Mouse (Mus musculus) heart, embryonic 14.5 days (tissue): Measurements from ENCODE around the gene Slfn9. TPM values are rescaled to one million over a fixed set of nuclear protein-coding genes. Genes with fewer than 3 reads are reported as not detected.

Experiments used
- ATAC-seq: fragments of 200-750 bp; cut with Nextera tagmentation; 2 replicates; pipeline ENCODE4 v1.8.0; 2017; ENCODE audit warnings: low read depth, moderate TSS enrichment; ENCODE audit not compliant: insufficient number of reproducible peaks, insufficient read depth, low FRiP score
- H3K27ac ChIP-seq, 2 experiments: fragments of 200-500 bp in 1 of 2; fragments of 300-500 bp in 1 of 2; sonication (generic) in 1 of 2; replicated peaks in 1 of 2; 2 replicates each; pipeline ENCODE4 v1.5.1; 2012 to 2014; ENCODE audit warnings: low read depth in 2 of 2, low read length in 2 of 2, control low read depth in 1 of 2, mild to moderate bottlenecking in 1 of 2, mixed read lengths in 1 of 2; ENCODE audit not compliant: control insufficient read depth in 1 of 2, insufficient read depth in 1 of 2
- H3K27me3 ChIP-seq: fragments of 300-500 bp; sonication (generic); 2 replicates; pipeline ENCODE4 v1.6.1; 2014; ENCODE audit warnings: mild to moderate bottlenecking, low read length, control low read depth; ENCODE audit not compliant: control insufficient read depth, insufficient read depth
- H3K36me3 ChIP-seq: fragments of 300-500 bp; sonication (generic); 2 replicates; pipeline ENCODE4 v1.6.1; 2014; ENCODE audit warnings: mild to moderate bottlenecking, control low read depth, low read length, mixed read lengths; ENCODE audit not compliant: control insufficient read depth, insufficient read depth
- H3K4me1 ChIP-seq, 2 experiments: fragments of 200-500 bp in 1 of 2; fragments of 300-500 bp in 1 of 2; sonication (generic) in 1 of 2; 2 replicates each; pipeline ENCODE4 v1.6.1; 2012 to 2014; ENCODE audit warnings: low read length in 2 of 2, control low read depth in 1 of 2, mixed read lengths in 1 of 2; ENCODE audit not compliant: control insufficient read depth in 2 of 2, insufficient read depth in 2 of 2
- H3K4me2 ChIP-seq: fragments of 300-500 bp; sonication (generic); 2 replicates; pipeline ENCODE4 v1.6.1; 2014; ENCODE audit warnings: mild to moderate bottlenecking, low read length
- H3K4me3 ChIP-seq, 2 experiments: fragments of 200-500 bp in 1 of 2; fragments of 300-500 bp in 1 of 2; sonication (generic) in 1 of 2; 2 replicates each; pipeline ENCODE4 v1.5.1; 2012 to 2014; ENCODE audit warnings: low read length in 2 of 2, mild to moderate bottlenecking in 2 of 2, control low read depth in 1 of 2, low read depth in 1 of 2, moderate library complexity in 1 of 2; ENCODE audit not compliant: control insufficient read depth in 1 of 2, insufficient read depth in 1 of 2
- H3K9ac ChIP-seq: fragments of 300-500 bp; sonication (generic); 2 replicates; pipeline ENCODE4 v1.6.1; 2014; ENCODE audit warnings: mild to moderate bottlenecking, low read length
- H3K9me3 ChIP-seq: fragments of 300-500 bp; sonication (generic); 2 replicates; pipeline ENCODE4 v1.6.1; 2016; ENCODE audit warnings: low read length, control low read depth; ENCODE audit not compliant: control insufficient read depth
- WGBS: fragments of 180-500 bp; shearing (Covaris S2); extraction: QIAGEN DNeasy Blood & Tissue Kit; methylation state at CpG from one replicate; pipeline ENCODE4 v1.1.7; 2014; 5-methylcytosine and 5-hydroxymethylcytosine counted together
- polyA plus RNA-seq: library from polyadenylated mRNA; unstranded; fragments of >200 nt; fragmentation: Nextera tagmentation; extraction: Ambion mirVana; gene quantifications from 2 replicates; pipeline ENCODE4 v1.2.1, GENCODE M21; 2014

The Slfn9 gene
- polyA plus RNA-seq, 1 experiment from 2014 or later = 12.4 TPM

- H3K4me3 ChIP-seq = no peak overlapping the region
- 62% methylated on average over 10 of the region's 10 CpGs for WGBS
- ATAC-seq = no peak
These were observed 34.7 kb downstream of the Slfn9 start for GRCm38 (mm10) chr11:82956925-82957324.

DNA sequence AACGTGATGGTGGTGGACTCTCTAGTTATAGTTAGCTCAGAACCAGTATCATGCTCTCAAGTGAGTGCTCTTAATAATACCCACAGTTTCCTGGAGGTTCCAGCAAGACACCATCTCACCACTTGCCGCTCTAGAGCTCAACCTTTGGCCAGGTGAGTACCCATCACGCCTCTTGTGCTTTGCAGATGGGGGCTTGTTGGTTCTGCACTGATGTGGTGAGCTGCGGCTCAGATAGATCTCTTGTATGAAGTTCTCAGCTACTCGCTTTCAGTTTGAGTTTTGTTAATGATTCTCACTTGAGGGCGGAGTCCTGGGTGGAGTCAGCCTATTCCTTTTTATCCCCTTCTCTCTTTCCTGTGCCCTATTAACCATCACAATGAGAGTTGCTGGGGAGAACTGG is 37.0 kb downstream of the Slfn9 start:
- H3K4me2 ChIP-seq = no peak overlapping the region
- H3K4me1 ChIP-seq = peaks cover 11 to 19% of the 10 kb centered on the region in 2 experiments
- 74% methylated on average over 6 of the region's 6 CpGs for WGBS
- H3K9me3 ChIP-seq = no peaks in the 10 kb centered on the region
- H3K27ac ChIP-seq = no peak overlapping the region
- no peak overlapping the region for H3K4me3 ChIP-seq
- peaks cover 8% of the 10 kb centered on the region for H3K27me3 ChIP-seq
- no peaks in the 10 kb centered on the region for H3K36me3 ChIP-seq
- H3K9ac ChIP-seq = no peak overlapping the region
- no peak for ATAC-seq

More at GRCm38 (mm10) chr11:82956925-82957324, 34.7 kb downstream of the Slfn9 start:
- H3K27me3 ChIP-seq = no peaks in the 10 kb centered on the region; the same call in 1 of the 2 replicates
- H3K9me3 ChIP-seq = no peaks in the 10 kb centered on the region
- H3K9ac ChIP-seq = no peak overlapping the region
- H3K27ac ChIP-seq = no peak overlapping the region
- peaks cover 4 to 5% of the 10 kb centered on the region in 2 experiments for H3K4me1 ChIP-seq
- no peak overlapping the region for H3K4me2 ChIP-seq
- no peaks in the 10 kb centered on the region for H3K36me3 ChIP-seq

DNA sequence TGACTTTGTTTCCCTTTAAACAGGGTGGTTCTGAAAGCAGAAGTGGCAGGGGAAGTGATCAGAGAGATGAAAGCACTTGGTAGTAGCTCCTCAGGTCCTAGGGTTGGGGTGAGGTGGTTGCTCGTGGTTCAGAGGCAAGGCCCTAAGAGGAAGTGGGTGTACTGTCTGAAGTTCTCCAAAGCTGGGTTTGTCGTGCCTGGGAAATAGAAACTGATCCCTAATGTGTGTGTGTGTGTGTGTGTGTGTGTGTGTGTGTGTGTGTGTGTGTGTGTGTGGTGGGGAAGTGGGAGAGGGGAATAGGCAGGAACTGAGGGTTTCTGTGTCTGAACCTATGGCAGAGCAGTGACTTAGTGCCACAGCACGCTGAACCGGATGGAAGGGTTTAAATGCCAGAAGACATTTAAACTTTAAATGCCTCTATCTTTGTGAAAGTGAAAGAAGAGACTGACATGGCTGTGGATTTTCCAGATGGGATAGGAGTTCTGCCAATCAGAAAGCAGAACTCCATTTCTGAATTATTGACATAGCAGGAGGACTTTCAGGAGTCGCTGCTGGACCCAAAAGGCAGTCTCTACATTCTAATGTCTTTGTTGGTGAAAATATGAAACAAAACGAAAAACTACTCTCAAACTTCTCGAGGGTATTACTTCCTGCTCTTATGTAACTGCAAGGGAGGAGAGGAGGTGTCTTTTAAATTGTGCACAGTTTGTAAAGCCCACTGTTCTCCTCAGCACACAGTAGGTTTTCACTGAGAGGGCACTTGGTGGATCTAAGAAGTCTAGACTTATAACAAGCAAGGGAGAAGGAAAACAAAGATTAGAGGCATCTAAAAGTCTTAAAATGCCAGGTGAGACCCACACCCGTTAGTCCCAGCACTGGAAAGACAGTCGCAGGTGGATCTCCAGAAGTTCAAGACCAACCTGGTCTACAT is 38.8 kb downstream of the Slfn9 start:
- Histone ChIP-seq H3K9me3 (no peaks in the 10 kb centered on the region), H3K4me2 (peak overlapping the region; percentile 71), H3K27ac (peak overlapping the region; percentile 14 to 38; a peak in 3 of 4 replicates), H3K4me1 (peaks cover 11 to 19% of the 10 kb centered on the region in 2 experiments), H3K4me3 (peak overlapping the region; percentile 39 to 40), H3K36me3 (no peaks in the 10 kb centered on the region), H3K27me3 (peaks cover 8% of the 10 kb centered on the region), H3K9ac (peak overlapping the region; percentile 62; the same call in 1 of the 2 replicates)
- 55% methylated on average over 9 of the region's 9 CpGs for WGBS
- no peak for ATAC-seq

- no peak for ATAC-seq
- peak overlapping the region; percentile 71 for H3K4me2 ChIP-seq
- peak overlapping the region; percentile 62 for H3K9ac ChIP-seq
- peaks cover 8% of the 10 kb centered on the region for H3K27me3 ChIP-seq
- 3% methylated on average over 28 of the region's 28 CpGs for WGBS
- H3K27ac ChIP-seq = peak overlapping the region; percentile 38 to 64
- peaks cover 11 to 19% of the 10 kb centered on the region in 2 experiments for H3K4me1 ChIP-seq
- peak overlapping the region; percentile 39 to 40 for H3K4me3 ChIP-seq
- no peaks in the 10 kb centered on the region for H3K9me3 ChIP-seq
- H3K36me3 ChIP-seq = no peaks in the 10 kb centered on the region
These were observed 39.6 kb downstream of the Slfn9 start for GRCm38 (mm10) chr11:82951865-82952611.

DNA sequence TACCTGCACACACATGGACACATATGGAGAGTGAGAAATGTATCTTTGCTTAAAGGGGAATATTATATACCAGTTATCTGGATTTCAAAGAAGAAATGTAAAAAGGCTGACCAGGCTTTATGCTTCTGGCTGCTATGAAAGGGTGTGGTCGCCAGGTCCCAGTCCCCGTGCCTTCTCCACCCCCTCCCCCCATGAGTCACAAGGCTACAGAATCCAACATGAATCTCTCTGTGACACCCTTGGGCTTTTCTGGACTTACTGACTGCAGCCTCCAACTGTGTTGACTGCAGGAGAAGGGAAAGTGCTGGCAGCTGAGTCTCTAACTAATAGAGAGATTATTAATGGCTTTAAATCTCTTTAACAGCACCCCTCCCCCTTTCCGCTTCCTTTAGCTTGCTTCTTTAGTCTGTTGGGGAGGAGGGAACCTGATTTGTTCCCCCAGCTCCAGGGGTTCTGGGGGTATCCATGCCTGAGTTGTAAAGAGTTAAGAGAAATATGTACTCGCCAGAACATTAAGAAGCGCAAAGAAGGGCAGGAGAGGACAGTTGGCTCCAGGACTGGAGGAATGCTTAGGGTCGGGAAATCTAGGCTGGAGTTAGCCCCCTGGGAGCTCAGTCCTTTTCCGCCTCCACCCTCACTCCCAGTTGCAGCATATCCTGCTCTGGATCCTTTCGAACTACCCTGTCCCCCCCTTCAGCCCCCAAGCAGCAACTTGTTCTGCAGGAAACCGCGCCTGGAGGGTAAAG is 40.7 kb downstream of the Slfn9 start, which contains the start of gene Slfn5:
Slfn5 (plus strand) TSS at position 614 of the 746 bp plus-strand sequence.
- Histone ChIP-seq H3K4me1 (peaks cover 11 to 19% of the 10 kb centered on the region in 2 experiments), H3K9me3 (no peaks in the 10 kb centered on the region), H3K27ac (peak within 1 kb of the TSS; percentile 64 to 69; a peak in 3 of 4 replicates), H3K36me3 (no peaks in the 10 kb centered on the region), H3K4me3 (peak within 1 kb of the TSS; percentile 39 to 40), H3K27me3 (peaks cover 8% of the 10 kb centered on the region), H3K9ac (peak within 1 kb of the TSS; percentile 62), H3K4me2 (peak within 1 kb of the TSS; percentile 71)
- ATAC-seq = peak; percentile 56
- 7% methylated on average over 10 of the region's 10 CpGs for WGBS

GRCm38 (mm10) chr11:82949036-82949435 is 42.6 kb downstream of the Slfn9 start:
- Histone ChIP-seq H3K27me3 (peaks cover 8% of the 10 kb centered on the region), H3K4me3 (no peak overlapping the region), H3K9ac (no peak overlapping the region), H3K27ac (no peak overlapping the region), H3K36me3 (no peaks in the 10 kb centered on the region), H3K9me3 (no peaks in the 10 kb centered on the region), H3K4me1 (peaks cover 14 to 26% of the 10 kb centered on the region in 2 experiments), H3K4me2 (no peak overlapping the region)
- WGBS = 71% methylated on average over 9 of the region's 9 CpGs
- no peak for ATAC-seq

DNA sequence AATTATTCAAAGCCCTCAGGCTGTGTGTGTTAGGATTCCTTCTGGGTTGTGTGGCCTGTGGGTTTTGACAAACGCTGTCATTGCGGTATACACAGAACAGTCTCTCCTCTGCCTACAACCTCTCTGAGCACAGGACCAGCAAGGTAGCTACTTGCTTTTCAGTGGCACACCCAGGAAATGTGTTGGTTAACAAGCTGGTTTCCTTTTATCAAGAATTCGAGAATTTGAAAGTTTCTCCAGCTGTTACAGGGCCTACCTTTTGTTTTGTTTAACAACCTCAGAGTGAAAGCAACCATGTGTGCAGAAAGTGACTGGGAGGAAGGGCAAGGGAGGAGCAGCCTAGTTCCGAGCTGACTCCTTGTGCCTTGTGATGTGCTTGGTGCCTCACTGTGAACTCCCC is 44.2 kb downstream of the Slfn9 start:
- H3K9me3 ChIP-seq = no peaks in the 10 kb centered on the region
- no peak overlapping the region for H3K4me3 ChIP-seq
- no peak for ATAC-seq
- WGBS = 58% methylated on average over 4 of the region's 4 CpGs
- H3K4me2 ChIP-seq = no peak overlapping the region
- H3K9ac ChIP-seq = no peak overlapping the region
- peaks cover 14 to 26% of the 10 kb centered on the region in 2 experiments for H3K4me1 ChIP-seq
- H3K27me3 ChIP-seq = peaks cover 8% of the 10 kb centered on the region
- no peak overlapping the region for H3K27ac ChIP-seq
- peaks cover 14% of the 10 kb centered on the region for H3K36me3 ChIP-seq
